Mouse (Mus musculus) intestine, embryonic 14.5 days (tissue): ENCODE measurements around the gene Cep112. TPM values are rescaled to one million over a fixed set of nuclear protein-coding genes. Genes with fewer than 3 reads are reported as not detected.

Experiments
- ATAC-seq: fragments of 200-750 bp; cut with Nextera tagmentation; replicated peaks from 2 replicates; pipeline ENCODE4 v1.8.0; 2017; ENCODE audit warnings: low read depth, moderate number of reproducible peaks, moderate TSS enrichment, moderate library complexity; ENCODE audit not compliant: low FRiP score, low TSS enrichment
- DNase-seq: peaks from one replicate; pipeline ENCODE4 v3.0.0-alpha.2; 2018; ENCODE audit warnings: low spot score
- H3K27ac ChIP-seq: fragments of 300-500 bp; sonication (generic); 2 replicates; pipeline ENCODE4 v1.5.1; 2014; ENCODE audit warnings: low read depth, mild to moderate bottlenecking, control low read depth
- H3K27me3 ChIP-seq: fragments of 300-500 bp; sonication (generic); replicated peaks from 2 replicates; pipeline ENCODE4 v1.6.1; 2014; ENCODE audit warnings: low read length, control low read depth; ENCODE audit not compliant: control insufficient read depth, insufficient read depth
- H3K36me3 ChIP-seq: fragments of 300-500 bp; sonication (generic); 2 replicates; pipeline ENCODE4 v1.6.1; 2014; ENCODE audit warnings: low read length, control low read depth; ENCODE audit not compliant: control insufficient read depth, insufficient read depth
- H3K4me1 ChIP-seq: fragments of 300-500 bp; sonication (generic); replicated peaks from 2 replicates; pipeline ENCODE4 v1.6.1; 2014; ENCODE audit warnings: low read length, control low read depth, mixed read lengths; ENCODE audit not compliant: control insufficient read depth, insufficient read depth
- H3K4me2 ChIP-seq: fragments of 300-500 bp; sonication (generic); 2 replicates; pipeline ENCODE4 v1.6.1; 2014; ENCODE audit warnings: low read length
- H3K4me3 ChIP-seq: fragments of 300-500 bp; sonication (generic); 2 replicates; pipeline ENCODE4 v1.5.1; 2014; ENCODE audit warnings: low read depth, low read length, control low read depth, mixed read lengths
- H3K9ac ChIP-seq: fragments of 300-500 bp; sonication (generic); 2 replicates; pipeline ENCODE4 v1.6.1; 2014; ENCODE audit warnings: mild to moderate bottlenecking, low read length
- H3K9me3 ChIP-seq: fragments of 300-500 bp; sonication (generic); 2 replicates; pipeline ENCODE4 v1.6.1; 2016; ENCODE audit warnings: low read length, control low read depth; ENCODE audit not compliant: control insufficient read depth
- WGBS: fragments of 180-500 bp; shearing (Covaris S2); extraction: QIAGEN DNeasy Blood & Tissue Kit; methylation state at CpG from one replicate; pipeline ENCODE4 v1.1.7; 2014; 5-methylcytosine and 5-hydroxymethylcytosine counted together
- polyA plus RNA-seq: library from polyadenylated mRNA; unstranded; fragments of >200 nt; fragmentation: Nextera tagmentation; extraction: Ambion mirVana; gene quantifications from 2 replicates; pipeline ENCODE4 v1.2.1, GENCODE M21; 2014

The Cep112 gene
- polyA plus RNA-seq, 1 experiment from 2014 or later, result 16.1 TPM

- Histone ChIP-seq H3K27ac (no peak overlapping the region), H3K4me2 (no peak overlapping the region), H3K9ac (no peak overlapping the region), H3K4me3 (no peak overlapping the region), H3K27me3 (no peaks in the 10 kb centered on the region), H3K9me3 (no peaks in the 10 kb centered on the region), H3K4me1 (no peaks in the 10 kb centered on the region), H3K36me3 (no peaks in the 10 kb centered on the region)
- no peak for ATAC-seq
- 63% methylated on average over 3 of the region's 3 CpGs for WGBS
- DNase-seq, result no peak
Measured at GRCm38 (mm10) chr11:108770064-108770463, 345.1 kb downstream of the Cep112 start.

- Histone ChIP-seq H3K4me3 (no peak overlapping the region), H3K27me3 (no peaks in the 10 kb centered on the region), H3K9me3 (no peaks in the 10 kb centered on the region), H3K9ac (no peak overlapping the region), H3K36me3 (no peaks in the 10 kb centered on the region), H3K4me2 (no peak overlapping the region), H3K4me1 (no peaks in the 10 kb centered on the region), H3K27ac (no peak overlapping the region)
- ATAC-seq, result no peak
- WGBS, result 66% methylated on average over 6 of the region's 6 CpGs
- no peak for DNase-seq
Measured at GRCm38 (mm10) chr11:108774019-108774670, 349.2 kb downstream of the Cep112 start.

GRCm38 (mm10) chr11:108777158-108777557 lies 352.2 kb downstream of the Cep112 start:
- ATAC-seq, result no peak
- Histone ChIP-seq H3K9ac (no peak overlapping the region), H3K9me3 (no peaks in the 10 kb centered on the region), H3K27ac (no peak overlapping the region), H3K36me3 (no peaks in the 10 kb centered on the region), H3K27me3 (no peaks in the 10 kb centered on the region), H3K4me3 (no peak overlapping the region), H3K4me1 (no peaks in the 10 kb centered on the region), H3K4me2 (no peak overlapping the region)
- no peak for DNase-seq
- 29% methylated on average over 3 of the region's 3 CpGs for WGBS

GRCm38 (mm10) chr11:108780271-108781250 lies 355.6 kb downstream of the Cep112 start:
- Histone ChIP-seq H3K36me3 (no peaks in the 10 kb centered on the region), H3K4me1 (no peaks in the 10 kb centered on the region), H3K9me3 (no peaks in the 10 kb centered on the region), H3K9ac (no peak overlapping the region), H3K4me3 (no peak overlapping the region), H3K4me2 (no peak overlapping the region), H3K27me3 (no peaks in the 10 kb centered on the region), H3K27ac (no peak overlapping the region)
- no peak for DNase-seq
- WGBS, result 85% methylated on average over 15 of the region's 15 CpGs
- ATAC-seq, result no peak

GRCm38 (mm10) chr11:108798398-108798797 lies 373.4 kb downstream of the Cep112 start:
- DNase-seq, result no peak
- ATAC-seq, result no peak

GRCm38 (mm10) chr11:108799695-108800094 lies 374.7 kb downstream of the Cep112 start:
- ATAC-seq (no peak), DNase-seq (no peak)
- H3K9me3 ChIP-seq, result no peaks in the 10 kb centered on the region
- WGBS, result 51% methylated on average over 3 of the region's 3 CpGs
- no peaks in the 10 kb centered on the region for H3K36me3 ChIP-seq
- no peak overlapping the region for H3K27ac ChIP-seq
- H3K27me3 ChIP-seq, result no peaks in the 10 kb centered on the region
- no peak overlapping the region for H3K9ac ChIP-seq
- H3K4me3 ChIP-seq, result no peak overlapping the region
- H3K4me2 ChIP-seq, result no peak overlapping the region
- H3K4me1 ChIP-seq, result no peaks in the 10 kb centered on the region

More at GRCm38 (mm10) chr11:108798398-108798797, 373.4 kb downstream of the Cep112 start:
- Histone ChIP-seq H3K4me3 (no peak overlapping the region), H3K9me3 (no peaks in the 10 kb centered on the region), H3K4me1 (no peaks in the 10 kb centered on the region), H3K27me3 (no peaks in the 10 kb centered on the region), H3K27ac (no peak overlapping the region), H3K36me3 (no peaks in the 10 kb centered on the region), H3K4me2 (no peak overlapping the region), H3K9ac (no peak overlapping the region)
- 75% methylated on average over 5 of the region's 5 CpGs for WGBS

- no peak for ATAC-seq
- Histone ChIP-seq H3K27ac (no peak overlapping the region), H3K4me2 (no peak overlapping the region), H3K9ac (no peak overlapping the region), H3K9me3 (no peaks in the 10 kb centered on the region), H3K27me3 (no peaks in the 10 kb centered on the region), H3K4me1 (no peaks in the 10 kb centered on the region), H3K36me3 (no peaks in the 10 kb centered on the region), H3K4me3 (no peak overlapping the region)
- 78% methylated on average over 3 of the region's 3 CpGs for WGBS
- no peak for DNase-seq
Measured at GRCm38 (mm10) chr11:108804030-108804429, 379.0 kb downstream of the Cep112 start.

- no peak for DNase-seq
- Histone ChIP-seq H3K27ac (no peak overlapping the region), H3K36me3 (no peaks in the 10 kb centered on the region), H3K27me3 (no peaks in the 10 kb centered on the region), H3K9me3 (no peaks in the 10 kb centered on the region), H3K4me3 (no peak overlapping the region), H3K4me1 (no peaks in the 10 kb centered on the region), H3K9ac (no peak overlapping the region), H3K4me2 (no peak overlapping the region)
- ATAC-seq, result no peak
- WGBS, result 82% methylated on average over 3 of the region's 3 CpGs
Measured at GRCm38 (mm10) chr11:108805947-108806346, 381.0 kb downstream of the Cep112 start.
